Mouse (Mus musculus) cerebellum, postnatal 10 days (tissue): ENCODE measurements at regions not wholly inside any gene's neighbourhood (a gene's known extent, or its start where the extent isn't known, plus 50 kb on each side); places are given as distances from the start of the nearest gene placed in this dataset.

Experiments
- DNase-seq, 2 experiments: peaks; one replicate each; pipeline ENCODE4 v3.0.0; 2021; ENCODE audit warnings: mixed read lengths in 2 of 2

DNA sequence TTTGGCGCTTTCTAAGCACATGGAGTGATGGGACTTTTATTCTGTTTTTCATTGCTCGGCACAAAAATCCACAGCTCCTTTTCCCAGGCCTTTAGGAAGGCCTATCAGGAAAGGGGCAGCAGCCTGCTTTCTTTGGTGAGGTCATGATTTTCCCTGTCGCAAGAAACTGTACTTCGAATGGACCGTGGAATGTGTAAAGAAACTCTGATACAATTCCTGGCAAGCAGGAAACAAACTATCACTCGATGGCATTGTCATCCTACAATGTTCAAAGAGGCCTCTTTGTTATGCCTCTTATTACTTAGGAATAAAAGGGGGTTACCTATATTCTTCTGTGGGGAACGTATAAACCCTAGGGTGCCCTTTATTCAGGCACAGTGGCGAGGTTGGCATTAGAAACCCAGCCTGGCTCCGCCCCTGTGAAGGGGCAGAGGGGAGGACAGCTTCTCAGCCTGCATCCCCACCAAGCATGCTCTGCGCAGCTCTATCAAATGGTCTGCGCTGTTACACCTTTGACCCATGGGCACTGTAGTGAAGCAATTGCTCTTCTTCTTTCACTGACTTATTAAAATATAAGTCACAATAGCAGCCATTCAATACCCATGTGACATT, 246.5 kb downstream of the Irs2 start:
- peak; percentile 25 to 49 for DNase-seq

DNA sequence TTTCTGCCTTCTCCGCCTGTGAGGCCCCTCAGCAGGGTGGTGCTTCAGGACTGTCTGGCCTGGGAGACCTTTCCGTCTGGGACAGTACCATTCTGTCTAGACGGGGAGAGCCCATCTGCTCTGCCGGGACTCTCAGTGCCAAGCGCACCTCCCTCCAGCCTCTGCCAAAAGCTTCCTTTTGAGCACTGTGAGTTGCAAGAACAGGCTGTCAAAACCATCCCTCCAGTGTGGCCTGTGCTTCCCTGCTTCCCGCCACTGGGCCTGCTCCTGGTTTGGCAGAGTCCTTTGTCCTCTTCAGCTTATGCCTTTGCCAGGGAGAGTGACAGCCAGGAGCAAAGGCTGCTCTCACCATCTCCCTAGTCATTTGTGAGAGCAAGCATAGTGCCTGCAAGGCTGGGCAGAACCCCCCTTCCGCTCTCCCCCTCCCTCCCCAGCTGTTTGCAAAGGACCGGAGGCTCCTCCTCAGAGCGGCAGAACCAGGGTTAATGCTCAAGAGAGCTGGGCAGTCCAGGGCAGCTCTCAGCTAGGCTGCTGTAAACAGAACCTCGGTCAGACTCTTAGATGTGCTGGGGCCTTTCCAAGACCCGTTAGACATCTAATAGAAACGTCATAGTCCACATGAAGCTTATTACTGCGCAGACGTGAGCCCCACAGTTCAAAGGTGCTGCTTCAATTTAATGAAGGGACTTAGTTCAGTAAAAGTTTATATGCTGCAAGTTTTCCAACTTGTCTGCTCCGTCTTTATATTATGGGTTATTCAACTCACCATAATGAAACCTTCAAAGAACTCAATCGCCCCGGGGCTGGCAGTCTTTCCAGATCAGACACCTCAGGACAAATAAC, 247.2 kb downstream of the Irs2 start:
- DNase-seq, result peak; percentile 88 to 93

DNA sequence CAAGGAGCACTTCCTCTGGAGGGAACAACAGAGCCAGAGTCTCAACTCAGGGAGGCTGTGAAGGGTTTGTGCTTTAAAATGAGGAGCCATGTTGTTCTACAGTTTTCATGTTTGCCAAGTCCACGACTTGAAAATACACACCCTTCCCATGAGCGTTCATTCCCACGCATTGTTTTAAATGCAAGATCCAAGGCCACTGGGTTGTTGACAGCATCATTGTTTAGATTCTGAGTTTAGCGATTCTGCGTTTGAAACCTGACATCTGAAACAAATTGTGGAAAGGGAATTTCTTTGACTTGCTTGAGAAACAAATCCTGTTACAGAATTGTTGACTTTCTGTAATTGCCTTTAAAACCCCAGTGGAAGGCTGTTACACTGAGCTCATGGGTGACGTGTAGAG, 248.0 kb downstream of the Irs2 start:
- peak in 1 of 2 experiments; percentile 12 for DNase-seq

DNA sequence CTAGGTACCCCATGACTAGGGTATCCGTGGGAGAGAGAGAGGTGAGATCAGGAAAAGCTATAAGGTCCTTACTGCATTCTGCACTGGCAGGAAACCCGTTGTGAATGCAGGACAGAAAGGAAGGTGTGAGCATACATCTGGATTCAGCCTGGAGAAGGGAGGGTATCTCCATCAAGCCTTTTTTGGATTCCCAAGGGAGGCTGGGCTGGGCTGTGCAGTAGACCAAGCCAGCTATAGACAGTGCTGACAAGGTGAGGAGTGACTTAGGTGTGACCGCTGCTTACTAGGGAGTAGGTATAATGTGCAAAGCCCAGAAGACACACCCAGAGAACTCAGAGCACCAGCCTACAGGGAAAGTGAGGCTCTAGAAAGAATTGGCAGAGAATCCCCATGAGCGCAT, 250.1 kb downstream of the Irs2 start:
- no peak for DNase-seq

DNA sequence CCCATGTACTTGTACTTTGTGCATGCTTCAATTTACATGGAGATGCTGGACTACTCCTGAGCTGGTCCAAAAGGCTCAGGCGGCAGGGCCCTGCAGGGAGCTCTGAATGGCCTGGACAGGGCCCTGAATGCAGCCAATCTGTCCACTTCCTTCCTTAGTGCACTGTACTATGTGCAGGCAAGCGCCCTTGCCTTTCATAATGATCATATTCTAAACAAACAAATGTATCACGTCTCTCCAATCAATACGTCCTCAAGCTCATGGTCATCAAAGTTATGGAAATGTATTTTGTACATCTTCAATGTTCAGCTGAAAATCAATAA, 253.3 kb downstream of the Irs2 start:
- DNase-seq, result no peak

DNA sequence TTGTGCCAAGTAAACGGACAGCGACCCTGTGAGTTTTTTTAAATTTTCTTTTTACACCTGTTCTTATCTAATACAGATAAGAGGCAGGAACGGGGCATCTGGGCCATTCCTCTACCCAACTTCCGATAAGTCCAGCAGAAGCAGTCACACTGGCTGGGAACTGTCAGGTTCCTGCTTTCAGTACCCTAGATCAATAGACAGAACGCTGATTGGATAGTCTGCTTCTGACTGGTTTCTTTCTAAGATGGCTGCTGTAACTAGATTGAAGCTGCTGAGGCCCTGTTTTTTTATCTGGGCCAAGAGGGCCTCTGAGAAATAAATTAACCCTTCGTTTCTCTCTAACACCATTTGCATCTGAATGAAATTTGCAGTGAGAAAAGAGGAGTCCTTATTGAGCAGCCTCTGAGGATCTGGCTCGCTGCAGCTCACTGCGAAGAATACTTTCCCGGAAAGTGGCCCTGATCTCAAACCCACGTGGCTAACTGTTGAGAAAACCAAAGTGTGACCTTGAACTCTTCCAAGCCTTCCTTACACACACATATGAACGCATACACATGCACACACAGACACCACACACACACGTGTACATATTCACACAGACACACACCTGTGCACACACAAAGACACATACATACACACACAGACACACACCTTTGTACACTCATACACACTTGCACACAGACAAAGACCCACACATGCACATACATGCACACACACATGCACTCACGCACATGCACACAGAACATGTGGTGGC, 253.8 kb downstream of the Irs2 start:
- no peak for DNase-seq

DNA sequence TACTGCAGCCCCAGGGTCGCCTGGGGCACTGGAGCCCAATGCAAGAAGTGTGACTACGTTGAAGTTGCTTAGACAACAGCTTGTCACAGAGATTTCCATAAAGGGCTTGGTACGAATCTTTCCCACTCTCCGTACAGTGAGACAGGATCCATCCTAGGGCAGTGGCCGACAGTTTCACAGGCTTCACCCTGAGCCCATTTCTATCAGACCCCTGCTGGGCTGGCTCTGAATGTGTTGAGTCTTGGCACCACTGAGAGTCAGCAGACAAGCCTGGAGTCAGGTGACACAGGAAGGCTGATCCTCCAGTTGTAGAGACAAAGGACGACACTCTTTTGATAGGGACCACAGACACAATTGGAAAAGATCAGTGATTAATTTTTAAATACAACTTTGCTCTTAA, 255.2 kb downstream of the Irs2 start:
- DNase-seq, result peak; percentile 61 to 71

DNA sequence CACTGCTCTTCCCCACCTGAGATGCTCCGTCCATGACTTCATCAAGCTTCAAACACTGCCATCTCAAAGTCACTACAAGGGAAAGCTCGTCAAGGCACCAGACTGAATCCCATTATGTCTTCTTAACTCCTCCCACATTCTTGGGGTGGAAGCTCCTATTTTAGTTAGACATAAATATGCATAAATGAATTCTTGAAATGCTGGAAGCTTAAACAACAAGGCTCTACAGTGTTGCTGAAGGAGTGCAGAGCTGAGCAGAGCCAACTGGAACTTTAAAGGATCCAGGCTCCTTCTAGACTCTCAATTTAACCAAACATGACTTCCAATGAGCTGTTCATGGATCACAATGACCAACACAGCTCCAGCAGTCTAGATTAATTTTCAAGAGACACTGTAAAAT, 261.1 kb downstream of the Irs2 start:
- no peak for DNase-seq

DNA sequence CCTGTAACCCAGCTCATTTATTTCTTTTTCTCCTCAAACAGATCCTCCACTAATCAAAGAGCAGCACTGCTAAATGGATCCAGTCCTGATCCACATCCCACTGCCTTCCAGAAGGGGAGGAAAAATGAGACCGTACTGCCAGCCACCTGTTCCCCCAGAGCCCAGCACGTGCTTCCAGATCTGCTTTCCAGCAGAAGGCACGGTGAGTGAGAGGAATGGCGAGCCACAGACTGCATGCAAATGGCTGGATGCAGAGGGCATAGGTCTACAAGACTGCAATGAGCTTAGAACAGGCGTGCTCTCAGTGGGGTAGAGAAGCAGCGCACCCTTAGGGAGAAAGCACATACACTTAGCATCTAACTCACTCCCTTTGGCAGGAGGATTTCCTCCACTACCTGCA, 265.0 kb downstream of the Irs2 start:
- DNase-seq, result peak; percentile 49 to 59

DNA sequence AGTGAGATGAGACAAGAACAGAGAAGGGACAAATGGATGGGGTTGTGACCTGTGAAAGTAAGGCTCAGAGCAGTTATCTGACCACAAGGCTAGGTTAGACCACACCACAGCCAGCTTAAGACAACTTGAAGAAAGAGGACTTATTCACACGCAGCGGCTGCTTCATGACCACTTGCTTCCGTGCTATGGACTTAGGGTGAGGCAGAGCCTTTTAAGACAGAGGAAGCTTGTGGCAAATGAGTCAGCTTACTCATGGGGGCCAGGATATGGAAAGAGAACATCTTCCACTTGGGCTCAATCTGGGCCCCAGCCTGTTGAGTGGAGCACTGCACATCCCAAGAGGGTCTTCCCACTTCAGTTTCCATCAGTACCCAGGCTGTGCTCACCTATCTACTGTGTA, 267.4 kb downstream of the Irs2 start:
- DNase-seq, result no peak

DNA sequence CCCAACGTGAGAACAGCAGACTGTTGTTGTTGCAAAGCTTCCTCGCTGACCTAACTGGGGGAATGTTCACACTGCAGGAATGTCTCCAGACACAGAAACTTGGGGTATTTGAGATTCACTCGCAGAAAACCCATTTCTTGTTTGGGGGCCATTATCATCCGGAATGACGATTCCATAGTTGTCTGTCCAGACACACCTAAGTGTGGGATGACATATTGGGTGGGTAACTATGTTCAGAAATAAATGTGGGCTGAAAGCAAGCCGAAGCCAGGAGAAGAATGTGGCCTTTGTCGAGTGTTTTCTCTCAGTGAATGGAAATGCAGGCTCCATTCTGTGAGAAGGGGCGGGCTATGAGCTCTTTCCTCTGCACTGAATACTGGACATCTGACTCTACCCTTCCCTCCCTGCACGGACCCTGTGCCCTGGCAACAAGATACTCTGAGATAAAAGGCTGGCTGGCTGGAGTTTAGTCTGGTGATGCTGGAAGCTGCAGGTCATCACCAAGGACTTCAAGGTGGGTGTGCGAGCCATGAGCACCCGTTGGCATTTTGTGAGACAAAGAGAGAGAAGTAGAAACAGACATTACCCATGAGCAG, 269.7 kb downstream of the Irs2 start:
- no peak for DNase-seq

DNA sequence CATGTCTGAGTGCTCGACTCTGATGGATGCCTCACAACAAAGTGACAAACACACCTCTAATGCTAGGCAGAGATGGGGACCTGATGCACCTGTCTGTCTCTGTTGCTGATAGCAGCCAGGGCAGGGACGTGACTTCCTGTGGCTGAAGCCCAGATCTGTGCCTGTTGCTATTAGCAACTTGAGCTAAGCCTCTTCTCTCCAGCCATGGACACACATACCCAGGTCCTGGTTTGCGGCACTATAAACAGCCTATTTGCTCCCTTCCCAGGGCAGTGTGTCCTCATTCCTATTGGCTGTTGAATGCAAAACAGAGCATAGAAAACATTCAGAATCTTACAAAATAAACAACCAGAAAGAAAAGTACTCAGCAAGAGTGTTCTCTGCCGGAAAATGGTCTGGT, 273.5 kb downstream of the Irs2 start:
- DNase-seq, result no peak

DNA sequence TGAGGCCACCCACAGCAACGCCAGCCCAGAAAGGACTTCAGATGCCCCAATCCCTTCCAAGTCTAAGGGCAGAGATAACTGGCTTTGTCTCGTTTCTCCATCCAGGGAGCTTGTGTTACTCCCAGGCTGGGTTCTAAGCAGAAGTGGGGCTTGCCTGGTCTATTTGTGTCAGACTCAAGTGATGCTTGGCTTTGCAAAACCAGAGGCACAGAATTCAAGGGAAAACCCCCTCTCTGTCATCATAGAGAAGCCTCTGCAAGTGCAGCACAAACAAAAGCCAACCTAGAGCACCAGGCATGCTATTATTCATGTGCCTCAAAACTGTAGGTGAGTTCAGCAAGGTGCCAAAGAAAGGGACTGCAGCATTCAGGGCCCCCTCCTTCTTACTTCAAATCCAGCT, 284.9 kb downstream of the Irs2 start:
- DNase-seq, result no peak

DNA sequence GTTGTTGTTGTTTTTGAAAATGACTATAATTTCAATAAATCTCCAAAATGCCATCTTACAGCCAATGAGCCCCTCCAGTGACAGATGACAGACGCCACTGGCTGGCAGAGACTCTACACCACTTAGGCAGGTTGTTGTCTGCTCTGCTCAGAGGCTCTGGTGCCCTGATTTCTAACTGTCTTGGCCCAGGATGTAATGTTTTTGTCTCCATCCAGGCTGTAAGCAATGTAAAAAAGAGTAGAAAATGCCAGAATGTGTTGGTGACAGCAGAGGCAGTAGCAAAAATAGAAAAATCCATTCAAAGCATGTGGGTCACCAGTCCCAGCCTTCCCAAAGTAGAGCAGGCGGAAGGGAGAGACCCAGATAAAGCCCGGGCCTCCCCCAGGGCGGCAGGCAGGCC, 285.5 kb downstream of the Irs2 start:
- peak; percentile 30 to 33 for DNase-seq

DNA sequence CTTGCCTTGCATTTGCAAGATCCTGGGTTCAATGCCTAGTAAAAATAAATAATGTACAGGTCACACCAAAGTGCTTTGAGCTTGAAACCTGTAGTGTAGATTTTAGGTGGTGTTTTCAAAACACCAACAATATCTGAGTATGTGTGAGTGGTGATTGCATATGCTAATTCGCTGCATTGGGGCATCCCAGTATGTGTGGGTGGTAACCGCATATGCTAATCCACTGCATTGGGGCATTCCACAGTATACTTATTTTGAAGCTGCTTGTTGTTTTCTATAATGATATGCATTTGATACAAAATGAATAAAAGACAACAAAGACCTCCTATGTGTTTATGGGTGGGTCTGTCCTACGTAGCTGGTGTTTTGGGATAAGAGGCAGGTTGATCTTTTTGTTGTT, 285.9 kb downstream of the Irs2 start:
- DNase-seq, result no peak

DNA sequence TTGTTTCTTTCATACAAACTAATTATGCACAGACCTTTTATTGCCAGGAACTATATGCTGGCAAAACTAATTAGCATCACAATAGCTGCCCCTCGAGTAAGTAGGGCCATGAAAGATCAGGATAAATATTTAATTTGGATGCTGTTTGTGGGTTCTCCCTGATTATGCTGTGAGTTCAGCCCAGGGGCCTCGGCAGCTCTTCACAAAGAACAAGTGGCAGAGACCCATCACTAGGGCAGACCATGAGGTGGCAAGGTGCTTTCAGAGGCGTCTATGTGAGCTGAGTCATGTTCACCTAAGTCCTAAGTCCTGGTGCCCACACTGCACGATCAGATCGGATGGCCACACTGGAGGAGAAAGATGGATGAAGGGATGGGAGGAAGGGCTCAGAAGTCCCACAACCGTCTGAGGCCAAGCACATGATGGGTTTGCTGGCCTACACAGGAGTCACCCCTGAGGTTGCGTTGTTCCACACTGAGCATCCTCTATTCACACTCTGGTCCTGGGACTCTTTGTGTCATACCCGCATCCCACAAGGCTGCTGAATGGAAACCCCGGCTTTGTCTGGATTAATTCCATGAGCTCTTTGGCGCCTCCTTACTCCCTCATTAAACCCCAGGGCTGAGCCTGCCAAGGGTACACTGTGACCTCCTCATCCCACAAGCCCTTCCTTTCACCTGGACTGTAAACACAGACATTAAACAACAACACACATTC, 287.0 kb downstream of the Irs2 start:
- DNase-seq, result peak in 1 of 2 experiments; percentile 24

DNA sequence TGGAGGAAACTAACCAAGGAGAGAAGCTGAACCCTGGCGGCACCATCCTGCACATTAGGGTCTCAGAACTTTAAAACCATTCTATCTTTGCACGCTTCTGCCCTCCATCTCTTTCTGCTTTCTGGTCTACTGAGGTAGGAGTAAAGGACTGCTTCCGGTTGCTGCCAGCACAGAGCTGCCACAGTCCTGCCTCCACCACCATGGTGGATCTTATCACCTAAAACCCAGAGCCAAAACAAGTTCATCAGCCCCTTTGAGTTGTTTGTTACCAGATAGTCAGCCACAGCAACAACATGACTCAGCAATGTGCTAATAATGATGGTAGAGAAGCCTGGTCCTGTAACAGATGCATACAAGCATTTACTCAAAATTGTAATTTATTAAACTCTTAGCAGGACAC, 287.9 kb downstream of the Irs2 start:
- no peak for DNase-seq

DNA sequence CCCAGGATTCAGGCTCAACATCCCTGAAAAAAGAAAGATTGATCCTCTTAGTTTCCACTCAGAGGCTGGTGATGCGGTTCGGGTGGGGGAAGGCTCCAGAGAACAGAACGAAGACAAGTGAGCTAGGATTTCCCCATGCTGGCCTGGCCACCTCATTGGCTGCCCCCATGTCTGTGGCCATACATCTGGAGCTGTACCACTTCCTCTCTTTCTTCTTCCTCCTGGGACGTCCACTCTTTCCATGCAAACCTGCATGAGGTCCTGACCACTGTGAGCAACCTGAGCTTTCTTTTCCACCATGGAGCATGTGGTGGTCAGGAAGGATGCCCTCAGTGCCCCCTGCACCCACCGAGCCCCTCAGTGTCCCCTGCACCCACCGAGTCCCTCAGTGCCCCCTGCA, 288.8 kb downstream of the Irs2 start:
- no peak for DNase-seq

DNA sequence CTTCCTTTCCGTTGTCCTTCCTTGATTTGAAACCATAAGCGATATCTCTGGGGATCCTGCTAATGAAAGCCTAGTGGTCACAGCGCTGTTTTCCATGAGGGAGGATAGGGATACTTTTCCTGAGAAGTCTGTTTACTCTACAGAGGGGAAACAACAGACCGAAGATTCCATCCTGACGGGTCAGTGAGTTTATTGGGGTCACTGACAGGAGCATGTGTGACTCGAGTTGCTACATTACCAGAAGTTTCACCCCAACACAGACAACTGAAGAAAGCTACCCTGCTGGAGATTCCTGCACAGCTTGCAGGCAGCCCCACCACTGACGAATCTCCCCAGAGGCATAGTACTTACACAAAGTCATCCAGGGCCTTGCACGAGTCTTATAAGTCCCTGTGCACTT, 291.0 kb downstream of the Irs2 start:
- no peak for DNase-seq

DNA sequence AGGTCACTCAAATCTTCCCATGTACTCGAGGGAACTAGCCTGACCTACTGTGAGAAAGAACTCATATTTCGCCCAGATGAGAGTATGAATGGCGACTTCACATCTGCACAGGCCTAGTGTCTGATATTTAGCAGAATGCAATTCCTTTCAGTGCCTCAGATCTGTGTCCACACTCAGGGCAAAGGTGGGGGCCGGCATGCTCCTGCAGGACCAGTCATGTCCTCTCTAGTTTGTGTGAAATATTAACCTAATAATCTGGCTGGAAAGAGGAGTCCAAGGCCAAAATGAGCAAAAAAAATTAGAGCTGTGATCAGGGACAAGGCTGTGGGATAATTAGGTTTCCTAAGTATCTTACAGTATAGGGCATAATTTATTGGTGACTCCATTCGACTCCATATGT, 292.1 kb downstream of the Irs2 start:
- no peak for DNase-seq

DNA sequence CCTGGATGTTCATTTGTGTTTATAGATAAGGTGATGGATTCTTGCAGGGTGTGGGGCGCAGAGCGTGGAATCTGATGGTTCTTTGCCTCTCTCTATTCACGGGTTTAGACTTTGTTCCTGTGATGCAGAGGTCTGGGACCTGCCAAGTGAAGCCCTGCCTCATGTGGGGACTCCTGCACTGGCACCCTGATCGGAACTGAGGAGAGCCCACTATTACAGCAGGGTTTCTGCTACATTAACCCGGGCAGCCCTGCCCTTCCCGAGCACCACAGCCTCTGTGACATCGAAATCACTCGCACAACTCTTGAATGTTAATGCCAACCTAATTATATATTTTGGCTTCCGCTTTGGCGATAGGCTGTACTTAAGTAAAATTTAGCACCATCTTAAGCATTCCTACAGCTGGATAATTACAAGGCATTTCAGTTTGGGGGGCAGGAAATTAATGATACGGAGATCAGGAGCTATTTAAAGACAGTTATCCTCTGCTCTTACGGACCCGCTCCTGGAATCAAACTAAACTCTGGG, 294.7 kb downstream of the Irs2 start:
- no peak for DNase-seq

DNA sequence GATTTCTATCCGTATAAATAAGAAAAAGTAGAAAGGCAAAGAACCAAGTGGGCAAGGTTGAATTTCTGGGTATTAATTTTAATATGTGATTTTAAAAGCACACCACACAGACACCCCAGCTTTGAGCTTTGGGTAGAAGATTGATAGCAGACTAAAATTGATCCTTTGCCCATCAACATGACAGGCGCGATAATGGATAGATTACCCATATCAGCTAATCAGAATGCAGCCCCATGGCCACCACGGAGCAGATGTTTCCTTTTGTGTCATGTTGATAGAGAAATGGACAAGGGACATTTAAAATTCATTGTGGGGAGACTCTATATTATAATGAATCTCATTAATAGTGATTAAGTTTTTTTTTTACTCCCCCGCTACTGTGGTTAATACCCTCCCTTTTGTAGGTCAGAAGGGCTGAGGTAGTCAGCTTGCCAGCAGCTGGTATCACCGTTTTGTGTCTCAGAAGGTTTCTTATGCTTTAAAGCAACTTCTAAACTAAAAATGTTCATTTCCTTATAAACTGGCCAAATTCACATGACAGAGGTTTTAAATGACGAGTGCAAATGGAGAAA, 296.1 kb downstream of the Irs2 start:
- no peak for DNase-seq
